Mouse (Mus musculus): ENCODE results near the gene A930033H14Rik.

A930033H14Rik gene

GRCm38 (mm10) chr10:69210006-69210405 is 2.9 kb downstream of the A930033H14Rik start:
- in situ Hi-C loops (cut with MboI; ENCODE audit: unreplicated experiment in 2 of 2) = loop anchor here (5.0 to 25.0 kb wide), 4 partner anchors 47 to 1673 kb away; partner anchors contain the start of genes Ado (in 1 of the 2) and Egr2 (in 1 of the 2)

GRCm38 (mm10) chr10:69208705-69209104 is 4.2 kb downstream of the A930033H14Rik start:
- in situ Hi-C loops (cut with MboI; ENCODE audit: unreplicated experiment in 2 of 2) = loop anchor here in 1 of 2 experiments (25.0 kb wide), 2 partner anchors 979 to 1671 kb away; partner anchors contain the start of genes Ado and Egr2

GRCm38 (mm10) chr10:69207981-69208630 is 4.8 kb downstream of the A930033H14Rik start:
- in situ Hi-C loops (cut with MboI; ENCODE audit: unreplicated experiment in 2 of 2) = loop anchor here in 1 of 2 experiments (25.0 kb wide), 2 partner anchors 979 to 1671 kb away; partner anchors contain the start of genes Ado and Egr2

DNA sequence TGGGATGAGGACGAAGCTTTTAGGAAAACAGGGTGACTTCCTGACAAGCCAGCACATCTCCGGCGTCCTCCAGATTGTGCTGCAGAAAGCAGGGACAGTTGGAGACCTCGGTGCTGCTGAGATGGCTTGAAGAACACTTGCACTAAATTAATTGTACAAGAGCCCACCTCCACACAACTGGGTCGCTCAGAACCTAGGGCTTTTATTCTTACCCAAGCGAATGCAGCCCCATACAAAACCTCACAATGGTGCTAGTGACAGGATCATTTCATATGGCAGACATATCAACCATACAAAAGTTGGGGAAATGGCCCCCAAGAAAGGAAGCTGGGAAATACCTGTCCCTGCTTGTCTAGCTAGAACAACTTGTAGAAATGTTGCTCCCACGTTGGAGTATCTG is 5.4 kb downstream of the A930033H14Rik start:
- in situ Hi-C loops (cut with MboI; ENCODE audit: unreplicated experiment in 2 of 2) = loop anchor here in 1 of 2 experiments (25.0 kb wide), 2 partner anchors 980 to 1670 kb away; partner anchors contain the start of genes Ado and Egr2

GRCm38 (mm10) chr10:69206081-69206480 is 6.8 kb downstream of the A930033H14Rik start:
- in situ Hi-C loops (cut with MboI; ENCODE audit: unreplicated experiment in 2 of 2) = loop anchor here in 1 of 2 experiments (25.0 kb wide), 2 partner anchors 981 to 1669 kb away; partner anchors contain the start of genes Ado and Egr2

DNA sequence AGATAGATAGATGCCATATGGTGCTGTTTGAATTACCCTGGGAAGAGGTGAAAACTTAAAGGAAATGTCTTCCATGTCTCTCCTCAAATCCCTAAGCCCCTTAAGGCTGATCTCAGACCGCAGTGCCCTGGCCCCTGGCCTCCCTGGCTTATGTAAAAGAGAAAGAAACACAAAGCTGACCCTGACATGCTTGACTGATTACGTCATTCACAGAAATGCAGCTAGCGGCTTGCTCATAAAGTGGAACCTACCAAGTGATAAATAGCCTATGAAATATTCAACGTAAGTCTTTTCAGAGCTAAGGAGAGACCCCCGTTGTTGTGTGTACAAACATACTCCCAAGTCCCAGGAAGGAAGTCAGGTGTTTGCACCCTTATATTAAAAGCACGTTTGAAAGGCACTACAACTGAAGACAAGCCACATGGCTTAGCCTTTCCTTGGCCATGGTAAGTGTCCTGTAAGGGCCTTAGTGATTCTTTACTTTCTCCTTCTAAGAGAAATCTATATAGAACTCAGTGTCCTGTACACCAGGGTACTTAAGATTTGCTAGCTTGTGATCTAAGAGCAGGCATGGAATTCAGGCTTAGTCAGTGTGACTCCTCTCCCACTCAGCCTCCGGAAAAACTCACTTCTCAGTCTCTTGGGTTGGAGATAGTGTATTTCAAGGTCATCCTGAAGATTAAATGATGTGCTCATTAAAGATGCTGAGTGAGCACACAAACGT is 8.1 kb downstream of the A930033H14Rik start:
- in situ Hi-C loops (cut with MboI; ENCODE audit: unreplicated experiment in 2 of 2) = loop anchor here in 1 of 2 experiments (25.0 kb wide), 2 partner anchors 982 to 1668 kb away; partner anchors contain the start of genes Ado and Egr2

GRCm38 (mm10) chr10:69193721-69194120 is 19.2 kb downstream of the A930033H14Rik start:
- in situ Hi-C loops (cut with MboI; ENCODE audit: unreplicated experiment in 2 of 2) = loop anchor here (25.0 kb wide), 4 partner anchors 906 to 1881 kb away; partner anchors contain the start of genes Arid5b (in 1 of the 2) and Rtkn2 (in 1 of the 2)

DNA sequence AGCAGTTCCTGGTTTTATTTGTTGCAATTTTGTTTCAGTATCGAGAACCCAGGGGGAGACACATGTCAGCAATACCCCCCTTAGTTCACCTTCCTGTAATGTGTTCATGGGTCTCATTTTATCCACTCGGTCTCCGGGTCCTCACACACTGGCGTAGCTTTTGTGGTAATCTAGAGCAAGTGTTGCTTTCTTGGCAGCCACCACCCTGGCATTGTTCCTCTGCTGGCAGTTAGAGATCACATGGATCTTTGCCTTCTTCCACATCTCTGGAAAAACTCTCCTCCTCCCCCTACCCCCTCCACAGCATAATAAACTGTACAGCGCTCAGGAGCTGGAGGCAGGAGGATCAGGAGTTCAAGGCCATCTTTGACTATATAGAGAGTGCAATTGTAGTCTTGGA is 20.6 kb downstream of the A930033H14Rik start:
- in situ Hi-C loops (cut with MboI; ENCODE audit: unreplicated experiment in 2 of 2) = loop anchor here (25.0 kb wide), 4 partner anchors 905 to 1880 kb away; partner anchors contain the start of genes Arid5b (in 1 of the 2) and Rtkn2 (in 1 of the 2)

DNA sequence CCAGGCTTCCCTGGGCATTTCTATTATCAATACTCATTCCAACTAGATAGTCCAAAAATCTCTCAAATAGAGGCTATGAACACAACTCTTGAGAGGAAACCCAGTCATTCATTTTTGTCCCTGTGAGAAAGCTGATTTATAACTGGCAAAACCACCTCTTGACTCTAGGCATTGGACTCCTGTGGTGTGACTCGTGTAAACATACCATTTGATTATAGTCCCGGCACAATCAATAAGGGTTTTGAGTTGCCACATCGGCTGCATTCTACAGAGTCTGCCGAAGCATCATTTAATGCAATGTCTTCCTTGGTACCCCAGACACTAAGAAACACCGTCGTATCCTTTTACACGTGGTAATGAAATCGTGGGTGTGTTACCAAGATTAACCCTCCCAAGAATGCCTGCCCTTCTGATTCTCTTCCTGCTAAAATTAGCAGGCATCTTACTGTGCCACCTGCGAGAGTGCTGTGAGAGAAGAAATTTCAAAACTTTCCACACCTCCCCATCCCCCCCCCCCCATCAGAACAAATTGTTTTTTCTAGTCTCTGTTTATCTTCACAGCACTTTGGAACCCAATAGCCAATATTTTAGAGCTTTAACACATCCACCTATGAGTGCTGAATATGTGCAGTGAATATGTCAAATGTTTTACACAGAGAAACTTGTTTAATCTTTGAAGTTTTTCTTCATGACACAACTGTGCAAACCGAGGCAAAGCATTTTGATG is 22.3 kb downstream of the A930033H14Rik start:
- in situ Hi-C loops (cut with MboI; ENCODE audit: unreplicated experiment in 2 of 2) = loop anchor here (25.0 kb wide), 4 partner anchors 903 to 1878 kb away; partner anchors contain the start of genes Arid5b (in 1 of the 2) and Rtkn2 (in 1 of the 2)

- in situ Hi-C loops (cut with MboI; ENCODE audit: unreplicated experiment in 2 of 2) = loop anchor here (5.0 to 25.0 kb wide), 6 partner anchors 119 to 1876 kb away; partner anchors contain the start of genes Arid5b (in 1 of the 2) and Rtkn2 (in 1 of the 2)
Measured at GRCm38 (mm10) chr10:69187773-69188443, 25.0 kb downstream of the A930033H14Rik start.

GRCm38 (mm10) chr10:69185894-69186893 is 26.7 kb downstream of the A930033H14Rik start:
- in situ Hi-C loops (cut with MboI; ENCODE audit: unreplicated experiment in 2 of 2) = loop anchor here (5.0 to 25.0 kb wide), 6 partner anchors 121 to 1874 kb away; partner anchors contain the start of genes Arid5b (in 1 of the 2) and Rtkn2 (in 1 of the 2)

- in situ Hi-C loops (cut with MboI; ENCODE audit: unreplicated experiment in 2 of 2) = loop anchor here (5.0 to 25.0 kb wide), 6 partner anchors 122 to 1873 kb away; partner anchors contain the start of genes Arid5b (in 1 of the 2) and Rtkn2 (in 1 of the 2)
Measured at GRCm38 (mm10) chr10:69185431-69185830, 27.5 kb downstream of the A930033H14Rik start.

- in situ Hi-C loops (cut with MboI; ENCODE audit: unreplicated experiment in 2 of 2) = loop anchor here (5.0 to 25.0 kb wide), 6 partner anchors 122 to 1873 kb away; partner anchors contain the start of genes Arid5b (in 1 of the 2) and Rtkn2 (in 1 of the 2)
Measured at GRCm38 (mm10) chr10:69184903-69185302, 28.0 kb downstream of the A930033H14Rik start.

DNA sequence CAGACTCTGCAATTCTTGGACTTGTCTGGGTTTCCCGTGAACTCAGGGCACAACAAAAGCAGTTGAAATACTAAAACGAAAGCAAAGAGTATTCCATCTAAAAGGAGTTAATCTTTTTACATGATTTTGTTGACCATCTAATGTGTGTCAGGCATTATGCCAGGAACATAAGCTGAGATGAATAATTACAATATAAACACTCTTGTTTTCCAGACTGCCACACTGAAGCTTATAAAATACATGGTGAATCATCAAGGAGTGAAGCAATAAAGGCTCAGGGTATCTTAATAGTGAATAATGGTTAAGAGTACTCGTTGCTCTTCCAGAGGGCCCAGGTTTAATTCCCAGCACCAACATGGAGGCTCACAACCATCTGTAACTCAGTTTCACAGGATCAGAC is 31.9 kb downstream of the A930033H14Rik start:
- in situ Hi-C loops (cut with MboI; ENCODE audit: unreplicated experiment in 2 of 2) = loop anchor here (10.0 to 25.0 kb wide), 5 partner anchors 894 to 1869 kb away; partner anchors contain the start of genes Arid5b (in 1 of the 2) and Rtkn2 (in 1 of the 2)

DNA sequence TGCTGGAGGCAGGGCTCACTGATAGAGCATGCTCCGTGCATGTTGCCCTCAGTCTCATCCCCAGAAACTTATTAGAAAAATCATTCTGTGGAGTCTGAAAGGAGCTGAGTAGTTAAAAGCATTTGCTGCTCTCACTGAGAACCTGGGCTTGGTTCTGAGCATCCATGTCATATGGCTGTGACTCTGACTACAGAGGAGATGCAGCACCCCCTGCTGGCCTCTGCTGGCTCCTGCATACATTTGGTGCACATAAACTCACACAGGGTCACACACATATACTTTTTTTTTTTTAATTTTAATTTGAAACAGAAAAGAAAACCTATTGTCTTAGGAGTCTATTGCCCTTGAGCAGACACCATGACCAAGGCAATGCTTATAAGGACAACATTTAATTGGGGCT is 33.6 kb downstream of the A930033H14Rik start:
- in situ Hi-C loops (cut with MboI; ENCODE audit: unreplicated experiment in 2 of 2) = loop anchor here (25.0 kb wide), 4 partner anchors 892 to 1867 kb away; partner anchors contain the start of genes Arid5b (in 1 of the 2) and Rtkn2 (in 1 of the 2)

DNA sequence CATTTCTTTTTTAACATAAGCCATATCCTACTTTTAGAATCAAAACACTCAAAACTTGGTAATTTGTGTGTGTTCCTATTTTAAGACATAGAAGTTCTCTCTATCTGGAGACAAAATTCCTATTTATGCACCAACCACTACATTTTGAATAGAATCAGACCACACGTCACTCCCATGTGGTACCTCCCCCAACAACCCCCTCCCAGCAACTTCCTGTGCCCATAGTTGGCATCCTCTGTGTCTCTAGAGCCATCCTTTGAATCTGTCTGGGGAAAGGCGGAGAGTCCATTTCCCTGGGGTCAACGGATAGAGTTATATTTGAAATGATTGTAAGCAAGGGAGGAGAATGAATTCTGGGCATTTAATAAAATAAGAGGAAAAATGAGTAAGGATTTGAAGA is 36.8 kb downstream of the A930033H14Rik start:
- in situ Hi-C loops (cut with MboI; ENCODE audit: unreplicated experiment in 2 of 2) = loop anchor here (25.0 kb wide), 4 partner anchors 889 to 1864 kb away; partner anchors contain the start of genes Arid5b (in 1 of the 2) and Rtkn2 (in 1 of the 2)

DNA sequence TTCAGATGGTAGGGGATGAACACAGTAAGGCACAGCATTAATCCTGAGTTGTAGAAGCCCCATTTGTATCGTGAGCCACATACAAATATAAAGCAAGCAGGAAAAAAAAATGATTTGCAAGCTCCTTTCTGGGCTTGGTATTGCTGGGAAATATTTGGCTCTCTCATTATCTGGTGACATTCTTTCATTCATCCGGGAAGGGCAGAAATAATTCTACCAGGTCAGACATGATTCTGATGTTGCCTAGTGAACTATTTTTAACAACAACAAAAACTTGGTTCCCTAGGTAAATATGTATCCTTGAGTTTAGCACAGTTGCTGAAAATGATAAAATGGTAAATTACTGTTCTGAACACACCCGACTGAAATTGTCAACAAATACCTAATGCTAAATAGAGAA is 40.5 kb downstream of the A930033H14Rik start:
- in situ Hi-C loops (cut with MboI; ENCODE audit: unreplicated experiment in 2 of 2) = no loop called here
